Mouse (Mus musculus) spleen, adult 2 months (tissue): ENCODE results near the gene Pde4dip.
A peak's percentile ranks its signal among the peaks of the same experiment; 100 is the strongest.

Source experiments
- CTCF ChIP-seq: fragments of 200-500 bp; IDR thresholded peaks from 2 replicates; pipeline ENCODE4 v1.5.1; 2011; ENCODE audit warnings: mild to moderate bottlenecking, inconsistent platforms; ENCODE audit not compliant: insufficient read depth, insufficient read length, insufficient replicate concordance; ENCODE audit errors: extremely low read depth
- POLR2A ChIP-seq: fragments of 200-500 bp; IDR thresholded peaks from 2 replicates; pipeline ENCODE4 v1.6.1; 2011; ENCODE audit warnings: low read depth, low read length, inconsistent platforms

- peak; percentile 9; the same call in 1 of the 2 replicates for TF ChIP-seq CTCF
- TF ChIP-seq POLR2A = no peak
Measured at GRCm38 (mm10) chr3:97654901-97655300, 233.6 kb downstream of the Pde4dip start.
